Mouse (Mus musculus) kidney, postnatal 4 days (tissue): Measurements from ENCODE around the gene Med1.
"Not testable (repeated sequence)": the region's sequence is repeated elsewhere in the genome, so short reads cannot be mapped to it uniquely, and the experiment has no call there.

ENCODE experiments used
- DNase-seq, 2 experiments: peaks; one replicate each; pipeline ENCODE4 v3.0.0; 2021; ENCODE audit warnings: mixed read lengths in 2 of 2

The Med1 gene

DNA sequence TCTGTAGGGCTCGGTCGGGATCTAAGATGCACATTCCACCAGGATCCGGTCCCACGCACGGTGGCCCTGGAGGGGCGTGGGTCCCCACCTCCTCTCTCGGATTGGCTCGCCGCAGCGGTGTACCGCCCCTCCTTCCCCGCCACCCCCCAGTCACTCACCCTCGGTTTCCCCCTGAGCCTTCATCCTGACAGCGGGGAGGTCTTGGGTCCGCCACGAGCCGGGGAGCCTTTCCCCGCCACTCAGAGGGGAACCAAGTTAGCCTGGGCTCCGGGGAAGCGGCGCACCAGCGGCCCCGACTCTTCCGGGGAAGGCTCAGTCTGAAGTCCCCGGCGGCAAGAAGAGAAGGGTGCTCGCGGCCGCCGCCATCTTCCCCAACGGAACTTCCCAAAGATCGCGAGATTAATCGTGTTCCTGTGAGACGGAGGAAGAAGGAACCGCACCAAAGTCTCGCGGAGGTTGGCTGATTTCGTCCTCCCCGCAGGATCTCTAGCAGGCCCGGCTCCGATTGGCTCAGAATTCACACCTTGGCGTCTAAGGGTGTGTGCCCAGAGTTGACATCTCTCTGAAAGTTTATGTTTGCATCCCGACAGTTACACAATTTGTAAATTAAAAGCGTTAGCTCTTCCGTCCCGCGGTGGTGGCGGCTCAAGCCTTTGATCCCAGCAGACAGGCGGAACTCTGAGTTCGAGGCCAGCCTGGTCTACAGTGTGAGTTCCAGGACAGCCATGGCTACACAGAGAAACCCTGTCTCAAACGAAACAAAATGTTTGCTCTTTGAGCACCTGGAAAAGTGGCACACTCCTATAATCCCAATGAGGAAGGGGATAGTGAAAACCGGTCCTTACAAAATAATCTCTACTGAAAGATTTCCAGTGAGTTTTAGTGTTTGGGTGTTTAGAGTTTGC, at the start of gene Med1:
TSS of gene Med1 (minus strand) at position 393 of the 905 bp plus-strand sequence.
- peak; percentile 91 to 95 for DNase-seq

DNA sequence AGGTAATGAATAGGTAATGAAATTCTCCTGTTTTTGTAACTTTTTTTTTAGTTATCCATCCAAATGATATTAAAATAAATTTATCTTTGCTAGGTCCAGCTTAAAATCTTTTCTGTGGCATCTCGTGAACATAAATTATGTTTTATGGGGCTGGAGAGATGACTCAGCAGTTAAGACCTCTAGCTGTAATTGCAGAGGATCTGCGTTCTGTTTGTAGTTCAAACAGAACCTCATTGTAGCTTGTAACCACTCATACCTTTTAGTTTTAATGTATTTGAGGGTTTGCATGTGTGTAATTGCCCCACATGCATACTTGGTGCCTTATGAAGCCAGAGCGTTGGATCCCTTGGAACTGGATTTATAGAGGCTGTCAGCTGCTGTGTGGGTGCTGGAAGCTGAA, 45.9 kb upstream of the Med1 start:
- DNase-seq = no peak

DNA sequence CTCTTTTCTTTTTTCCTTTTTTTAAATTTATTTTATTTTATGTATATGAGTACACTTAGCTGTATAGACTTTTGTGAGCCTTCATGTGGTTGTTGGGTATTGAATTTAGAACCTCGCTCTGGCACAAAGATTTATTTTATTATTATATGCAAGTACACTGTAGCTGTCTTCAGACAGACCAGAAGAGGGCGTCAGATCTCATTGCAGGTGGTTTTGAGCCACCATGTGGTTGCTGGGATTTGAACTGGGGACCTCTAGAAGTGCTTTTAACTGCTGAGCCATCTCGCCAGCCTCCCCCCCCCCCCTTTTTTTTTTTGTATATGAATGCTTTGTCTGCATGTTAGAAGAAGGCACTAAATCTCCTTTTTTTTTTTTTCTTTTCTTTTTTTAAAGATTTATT, 45.3 kb upstream of the Med1 start:
- DNase-seq = no peak

DNA sequence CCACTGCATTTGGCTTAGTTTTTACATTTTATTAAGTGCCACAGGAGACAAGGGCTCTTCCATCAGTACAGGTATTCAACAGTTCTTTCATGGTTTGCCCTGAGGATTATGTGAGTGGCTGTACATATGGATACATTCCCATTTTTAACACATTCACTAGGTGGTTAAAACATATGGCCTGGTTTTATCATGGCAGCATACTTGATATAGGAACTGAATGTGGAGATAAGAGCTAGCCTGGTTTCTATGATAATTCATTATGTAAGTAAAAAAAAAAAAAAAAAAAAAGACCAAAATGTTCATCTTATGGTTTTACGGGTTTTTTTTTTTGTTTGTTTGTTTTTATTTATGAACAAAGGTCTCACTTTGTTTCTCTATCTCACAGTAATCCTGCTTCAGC, 33.3 kb upstream of the Med1 start:
- no peak for DNase-seq

DNA sequence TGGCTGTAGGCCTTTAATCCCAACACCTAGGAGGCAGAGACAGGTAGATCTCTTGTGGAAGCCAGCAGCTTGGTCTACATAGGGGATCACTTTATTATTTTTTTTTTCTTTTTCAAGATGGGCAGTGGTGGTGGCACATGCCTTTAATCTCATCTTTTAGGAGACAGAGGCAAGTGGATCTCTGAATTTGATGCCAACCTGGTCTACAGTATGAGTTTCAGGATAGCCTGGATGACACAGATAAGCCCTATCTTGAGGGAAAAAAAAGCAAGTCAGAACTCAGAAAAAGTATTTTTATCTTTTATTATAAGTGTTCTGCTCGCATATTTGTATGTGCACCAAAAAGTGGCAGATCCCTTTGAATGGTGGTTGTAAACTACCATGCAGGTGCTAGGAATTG, 20.2 kb upstream of the Med1 start:
- no peak for DNase-seq

DNA sequence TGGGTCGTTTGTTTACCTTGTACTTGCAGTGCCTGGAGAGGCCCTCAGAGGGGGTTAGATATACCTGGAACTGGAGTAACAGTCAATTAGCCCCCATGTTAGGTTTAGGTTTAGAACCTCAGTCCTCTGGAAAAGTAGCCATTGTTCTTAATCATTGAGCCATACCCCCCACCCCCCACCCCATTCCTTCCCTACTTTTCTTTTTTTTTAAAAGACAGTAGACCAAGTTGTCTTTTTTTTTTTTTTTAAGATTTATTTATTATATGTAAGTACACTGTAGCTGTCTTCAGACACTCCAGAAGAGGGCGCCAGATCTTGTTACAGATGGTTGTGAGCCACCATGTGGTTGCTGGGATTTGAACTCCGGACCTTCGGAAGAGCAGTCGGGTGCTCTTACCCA, 16.6 kb upstream of the Med1 start:
- not testable (repeated sequence) for DNase-seq

DNA sequence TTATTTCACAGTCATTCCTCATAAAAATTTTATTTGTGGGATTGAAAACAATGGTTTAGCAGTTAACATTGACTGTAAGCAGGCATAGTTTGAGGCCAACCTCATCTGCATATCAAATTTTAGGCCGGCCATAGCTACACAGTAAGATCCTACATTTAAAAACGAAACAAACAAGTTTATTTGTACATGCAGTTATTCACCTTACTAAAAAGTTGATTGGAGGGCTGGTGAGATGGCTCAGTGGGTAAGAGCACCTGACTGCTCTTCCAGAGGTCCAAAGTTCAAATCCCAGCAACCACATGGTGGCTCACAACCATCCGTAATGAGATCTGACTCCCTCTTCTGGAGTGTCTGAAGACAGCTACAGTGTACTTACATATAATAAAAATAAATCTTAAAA, 13.2 kb upstream of the Med1 start:
- not testable (repeated sequence) for DNase-seq

DNA sequence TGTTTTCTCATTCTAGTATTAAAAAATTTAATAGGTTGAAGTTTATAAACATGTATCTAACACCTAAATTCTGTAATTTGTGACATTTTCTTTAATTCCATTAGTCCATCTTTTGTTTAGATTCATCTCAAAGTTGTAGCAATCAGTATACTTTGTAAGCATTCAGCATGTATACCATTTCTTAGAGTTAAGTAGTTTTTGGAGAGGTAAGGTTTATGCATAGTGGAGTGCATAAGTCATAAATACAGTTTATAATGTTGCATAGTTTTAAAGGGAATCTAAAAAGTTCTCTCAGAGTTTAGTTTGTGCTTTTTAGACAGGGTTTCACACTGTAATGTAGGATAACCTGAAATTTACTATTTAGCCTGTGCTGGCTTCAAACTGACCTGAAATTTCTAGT, 12.4 kb upstream of the Med1 start:
- DNase-seq = no peak

DNA sequence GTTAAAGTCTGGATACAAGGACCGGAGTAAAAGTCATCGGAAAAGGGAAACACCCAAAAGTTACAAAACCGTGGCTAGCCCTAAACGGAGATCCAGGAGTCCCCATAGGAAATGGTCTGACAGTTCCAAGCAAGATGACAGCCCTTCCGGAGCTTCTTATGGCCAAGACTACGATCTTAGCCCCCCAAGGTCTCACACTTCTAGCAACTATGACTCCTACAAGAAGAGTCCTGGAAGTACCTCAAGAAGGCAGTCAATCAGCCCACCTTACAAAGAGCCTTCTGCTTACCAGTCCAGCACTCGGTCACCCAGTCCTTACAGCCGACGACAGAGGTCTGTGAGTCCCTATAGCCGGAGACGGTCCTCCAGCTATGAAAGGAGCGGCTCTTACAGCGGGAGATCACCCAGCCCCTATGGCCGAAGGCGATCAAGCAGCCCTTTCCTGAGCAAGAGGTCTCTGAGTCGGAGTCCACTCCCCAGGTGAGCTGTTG, 10.9 kb upstream of the Med1 start:
- DNase-seq = peak; percentile 29 to 40

DNA sequence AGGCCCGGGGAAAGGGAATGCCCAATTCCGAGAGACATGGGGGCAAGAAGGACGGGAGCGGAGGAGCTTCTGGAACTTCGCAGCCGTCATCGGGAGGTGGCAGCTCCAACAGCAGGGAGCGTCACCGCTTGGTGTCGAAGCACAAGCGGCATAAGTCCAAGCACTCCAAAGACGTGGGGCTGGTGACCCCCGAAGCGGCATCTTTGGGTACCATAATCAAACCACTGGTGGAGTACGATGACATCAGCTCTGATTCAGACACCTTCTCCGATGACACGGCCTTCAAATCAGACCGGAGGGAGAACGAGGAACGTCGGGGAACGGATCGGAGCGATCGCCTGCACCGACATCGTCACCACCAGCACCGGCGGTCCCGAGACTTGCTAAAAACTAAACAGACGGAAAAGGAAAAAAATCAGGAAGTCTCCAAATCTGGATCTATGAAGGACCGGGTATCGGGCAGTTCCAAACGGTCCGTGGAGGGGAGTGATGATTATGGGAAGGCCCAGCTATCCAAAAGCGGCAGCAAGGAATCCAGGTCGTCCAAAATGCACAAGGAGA, 10.3 kb upstream of the Med1 start:
- no peak for DNase-seq

DNA sequence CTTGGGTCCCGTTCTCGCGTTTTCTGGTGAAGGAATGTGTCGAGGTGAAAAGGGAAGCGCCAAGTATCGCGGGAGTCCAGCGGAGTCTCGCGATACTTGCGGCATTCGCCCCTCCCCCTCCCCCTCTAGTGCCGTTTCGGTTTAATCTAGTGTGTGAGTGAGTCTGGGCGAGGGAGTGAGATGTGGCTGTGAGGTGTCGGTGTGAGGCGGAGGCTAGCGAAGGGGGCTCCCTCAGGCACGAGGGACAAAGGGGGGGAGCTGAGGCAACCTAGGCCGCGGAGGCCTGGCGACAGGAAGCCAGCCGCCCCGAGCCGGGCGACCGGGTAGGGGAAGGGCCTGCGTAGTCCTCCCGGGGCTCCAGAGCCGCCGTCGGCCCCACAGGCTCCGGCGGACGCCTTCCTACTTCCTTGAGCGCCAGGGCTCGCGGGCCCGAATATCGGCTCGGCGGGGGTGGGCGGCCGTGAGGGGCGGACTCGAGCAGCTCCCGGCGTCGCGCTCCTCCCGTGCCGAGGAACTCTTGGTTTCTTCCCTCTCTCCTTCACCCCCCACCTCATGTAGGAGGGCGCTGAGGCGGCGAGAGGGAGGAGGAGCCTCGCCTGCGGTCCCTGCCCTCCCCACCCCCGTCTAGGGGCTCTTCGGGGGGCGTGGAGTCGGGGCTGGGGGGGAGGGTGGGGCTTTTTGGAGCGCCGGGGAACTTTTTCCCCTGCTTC, 9.7 kb upstream of the Med1 start, which contains the start of gene Cdk12:
TSS of gene Cdk12 (plus strand) at position 419 of the 710 bp plus-strand sequence.
- peak; percentile 97 to 98 for DNase-seq

DNA sequence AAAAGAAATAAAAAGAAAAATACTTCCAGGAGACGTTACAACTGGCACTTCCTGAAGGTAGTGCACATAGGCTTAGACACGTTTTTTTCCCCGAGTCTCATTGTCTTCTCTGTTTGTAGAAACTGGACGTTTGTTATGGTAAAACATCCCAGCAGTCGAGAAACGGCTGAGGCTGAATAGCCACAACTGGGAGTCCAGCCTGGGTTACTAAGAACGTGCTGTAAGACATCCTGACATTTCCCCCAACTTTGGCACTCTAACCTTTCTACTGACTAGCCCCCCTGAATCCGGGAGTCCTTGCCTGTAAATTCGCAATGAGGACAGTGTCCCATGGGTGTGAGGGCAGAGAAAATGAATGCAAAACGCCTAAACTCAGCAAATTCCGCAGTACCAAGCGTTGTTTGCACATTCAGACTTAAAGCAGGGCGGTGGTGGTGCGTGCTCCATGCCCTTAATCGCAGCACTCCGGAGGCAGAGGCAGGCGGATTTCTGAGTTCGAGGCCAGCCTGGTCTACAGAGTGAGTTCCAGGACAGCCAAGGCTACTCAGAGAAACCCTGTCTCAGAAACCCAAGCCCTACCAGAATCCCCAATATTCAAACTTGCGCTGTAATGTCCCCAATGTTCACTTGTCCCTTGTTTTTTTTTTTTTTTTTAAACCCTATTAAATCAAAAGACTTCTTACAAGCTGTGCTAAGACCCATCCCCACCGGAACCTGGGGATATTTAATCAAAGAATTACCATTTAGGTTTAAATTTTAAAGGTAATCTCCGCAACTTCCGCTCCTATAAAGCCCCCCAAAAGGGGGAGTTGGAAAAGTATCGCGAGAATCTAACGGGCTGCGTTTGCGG, 8.9 kb upstream of the Med1 start:
- DNase-seq = peak; percentile 52 to 66

DNA sequence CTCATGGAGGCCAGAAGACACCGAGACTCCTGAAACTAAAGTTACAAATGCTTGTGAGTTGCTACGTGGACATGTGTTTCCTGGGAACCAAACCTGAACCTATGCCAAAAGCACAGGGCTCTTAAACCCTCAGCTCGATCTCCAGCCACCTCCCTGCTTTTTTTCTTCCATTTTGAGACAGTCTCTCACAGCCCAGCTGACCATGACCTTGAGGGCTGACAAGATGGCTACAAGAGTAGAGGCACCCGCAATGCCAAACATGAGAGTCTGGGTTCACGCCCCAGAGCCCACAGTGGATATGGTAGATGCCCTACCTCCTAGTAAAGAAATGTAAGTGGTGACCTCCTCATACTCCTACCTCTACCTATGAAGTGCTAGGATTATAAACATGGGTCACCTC, 2.3 kb downstream of the Med1 start:
- no peak for DNase-seq

DNA sequence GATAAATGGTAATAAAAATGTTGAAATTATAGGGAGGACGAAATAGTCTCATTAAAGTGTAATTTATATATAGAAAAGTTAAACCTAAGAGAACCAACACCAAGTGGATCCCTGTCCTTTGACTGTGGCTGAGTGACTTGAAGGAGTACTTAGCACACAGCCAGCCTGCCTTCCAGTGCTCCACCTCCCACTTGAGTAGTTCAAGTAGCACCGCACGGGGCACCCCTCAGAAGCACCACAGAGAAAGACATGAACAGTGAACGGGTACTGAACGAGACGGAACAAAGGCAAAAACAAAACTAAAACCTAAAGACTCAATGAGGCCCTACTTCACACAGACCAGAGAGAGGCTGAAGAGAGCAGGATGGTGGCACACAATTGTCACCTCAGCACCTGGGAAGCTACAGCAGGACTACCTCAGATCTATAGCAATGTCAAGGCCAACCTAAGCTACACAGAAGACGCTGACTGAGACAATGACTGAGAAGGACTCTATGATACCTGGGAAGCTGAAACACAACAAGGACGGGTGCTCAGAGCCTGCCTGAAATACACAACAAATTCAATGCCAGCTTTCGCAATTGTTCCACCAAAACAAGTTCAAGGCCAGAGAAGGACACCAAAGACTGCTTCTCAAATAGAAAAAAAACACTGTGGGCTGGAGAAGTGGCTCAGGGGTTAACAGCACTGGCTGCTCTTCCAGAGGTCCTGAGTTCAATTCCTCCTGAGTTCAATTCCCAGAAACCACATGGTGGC, 5.3 kb downstream of the Med1 start:
- DNase-seq = no peak

DNA sequence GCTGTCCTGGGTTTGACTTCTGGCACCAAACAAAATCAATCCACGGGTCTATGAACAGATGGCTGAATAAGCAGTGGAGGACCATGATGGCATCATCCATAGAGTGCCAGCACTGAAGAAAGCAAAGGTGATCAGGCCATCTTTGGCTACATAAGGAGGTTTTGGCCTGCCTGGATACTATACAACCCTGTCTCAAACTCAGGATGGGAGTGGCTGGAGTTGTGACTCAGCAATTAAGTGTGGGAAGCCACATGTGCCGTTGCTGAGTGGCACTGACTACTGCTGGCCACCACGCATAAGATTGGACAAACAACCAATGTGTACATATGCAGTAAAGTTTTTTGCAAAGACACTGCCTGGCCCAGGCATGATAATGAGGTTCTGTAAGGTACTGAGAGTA, 10.9 kb downstream of the Med1 start:
- not testable (repeated sequence) for DNase-seq

DNA sequence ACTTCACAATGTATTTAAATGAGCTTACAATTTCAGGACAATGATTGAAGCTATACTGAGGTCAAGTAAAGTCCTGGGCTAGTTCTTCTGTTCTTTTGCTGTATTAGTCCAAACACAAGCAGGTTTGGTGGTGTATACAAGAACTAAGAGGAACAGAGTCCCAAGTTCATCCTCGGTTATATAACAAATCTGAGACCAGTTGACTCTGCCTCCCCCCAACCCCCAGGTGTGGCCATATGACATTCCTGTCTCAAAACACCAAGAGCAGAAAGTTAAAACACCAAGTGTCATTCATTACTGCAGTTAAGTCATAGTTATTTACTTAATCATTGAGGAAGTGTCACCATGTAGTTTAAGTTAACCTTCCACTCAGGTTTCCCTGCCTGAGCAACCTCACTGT, 24.7 kb downstream of the Med1 start:
- DNase-seq = no peak

DNA sequence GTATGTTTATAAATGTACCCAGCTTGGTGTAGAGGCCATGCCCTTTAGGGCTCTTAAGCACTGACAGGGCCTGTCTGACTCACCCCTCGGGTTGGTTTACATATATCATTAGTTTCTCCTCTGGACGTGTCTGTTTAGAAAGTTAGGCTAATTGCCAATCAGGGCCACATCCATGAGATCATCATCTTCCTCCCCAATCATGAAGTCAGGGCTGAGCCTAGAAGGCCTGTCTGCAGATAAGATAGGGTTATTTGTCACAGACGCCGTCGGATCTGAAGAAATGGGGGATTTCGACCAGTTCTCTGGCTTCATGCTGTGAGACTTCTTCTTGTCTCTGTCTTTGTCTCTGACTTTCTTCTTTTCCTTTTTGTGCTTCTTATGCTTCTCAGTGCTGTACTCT, 38.0 kb downstream of the Med1 start:
- DNase-seq = no peak

DNA sequence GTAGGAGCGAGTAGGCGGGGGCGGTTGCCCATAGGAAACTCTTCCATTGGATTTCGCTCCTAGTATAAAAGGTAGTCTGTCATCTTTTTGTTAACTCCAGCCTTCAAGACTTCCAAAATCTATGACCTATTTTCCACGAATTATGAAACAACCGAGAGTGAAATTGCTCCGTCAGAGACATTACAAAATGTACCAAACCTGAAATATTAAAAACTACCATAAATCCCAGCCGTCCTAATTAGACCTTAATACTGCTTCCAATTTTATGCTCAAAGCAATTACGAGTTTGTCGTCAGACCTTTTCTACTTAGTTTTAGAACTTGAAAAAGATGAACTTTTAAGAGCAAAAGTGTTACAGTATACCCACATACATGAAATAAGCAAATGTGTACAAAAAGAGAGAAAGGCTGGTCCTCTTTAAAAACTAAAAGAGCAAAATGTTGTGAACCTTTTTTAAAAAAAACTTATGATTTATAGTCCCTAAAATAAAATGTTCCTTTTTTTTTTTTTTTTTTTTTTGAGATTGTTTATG, 42.4 kb downstream of the Med1 start:
- DNase-seq = no peak

DNA sequence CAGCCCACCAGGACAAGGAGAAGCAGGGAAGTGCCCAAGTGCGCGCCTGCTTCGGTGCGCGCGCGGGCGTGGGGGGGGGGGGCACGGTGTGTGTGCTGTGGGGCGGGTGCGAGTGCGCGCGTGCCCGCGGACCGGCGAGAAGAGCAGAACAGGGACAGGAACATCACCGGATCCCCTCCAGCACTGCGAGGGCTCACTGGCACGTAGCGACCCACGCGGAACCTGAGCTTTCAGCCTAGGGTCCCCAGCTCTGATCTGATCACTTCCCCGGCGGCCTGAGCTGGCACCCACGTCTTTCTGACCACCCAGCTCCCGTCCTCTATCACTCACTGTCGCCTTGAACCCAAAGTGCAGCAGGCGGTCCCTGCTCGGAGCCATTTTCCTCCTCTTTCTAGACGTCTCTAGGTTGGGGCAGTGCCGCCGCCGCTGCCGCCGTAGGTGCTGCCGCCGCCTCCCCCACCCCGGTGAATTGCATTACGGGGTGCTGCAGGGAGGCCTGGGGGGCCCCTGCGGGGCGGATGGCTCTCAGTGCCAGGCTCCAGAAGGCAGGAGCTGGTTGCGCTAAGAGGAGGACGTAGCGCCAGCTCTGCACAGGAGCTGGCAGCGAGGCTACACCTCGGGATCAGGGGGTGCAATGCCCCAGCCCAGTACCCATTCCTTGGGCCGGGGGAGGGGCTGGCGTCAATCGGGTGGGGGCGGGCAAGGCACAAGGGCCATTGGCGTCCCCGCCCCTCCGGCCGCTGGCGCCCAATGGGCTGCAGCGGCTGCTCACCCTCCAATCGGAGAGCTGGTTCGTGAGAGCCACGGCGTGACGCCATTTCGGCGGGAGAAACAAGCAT, 43.1 kb downstream of the Med1 start, which contains the start of gene Fbxl20:
TSS of gene Fbxl20 (minus strand) at position 618 of the 839 bp plus-strand sequence.
- peak; percentile 95 to 97 for DNase-seq

DNA sequence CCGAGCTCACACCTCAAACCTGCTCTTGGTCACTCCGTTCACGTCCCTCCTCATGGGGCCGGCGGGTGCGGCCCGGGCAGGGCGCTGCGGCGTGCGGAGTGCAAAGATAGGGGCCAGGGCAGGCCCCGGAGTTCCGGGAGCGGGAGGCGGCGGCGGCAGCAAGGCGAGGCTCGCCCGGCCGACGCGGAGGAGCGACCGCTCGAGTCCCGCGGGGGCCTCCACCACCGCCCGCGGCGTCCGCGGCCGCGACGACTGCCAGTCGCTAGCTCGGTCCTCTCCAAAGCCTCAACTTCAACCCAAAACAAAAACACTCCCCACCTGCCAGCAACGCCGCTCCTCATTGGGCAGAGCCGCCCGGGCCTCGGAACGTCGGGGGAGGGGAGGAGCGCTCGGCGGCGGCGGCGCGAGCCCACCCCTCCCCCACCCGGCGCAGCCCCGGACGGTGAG, 43.8 kb downstream of the Med1 start:
- peak; percentile 96 to 97 for DNase-seq
